Mouse (Mus musculus) megakaryocyte, embryonic 14.5 days (primary cell): ENCODE results near the gene Ptpre.

Source experiments
- FLI1 ChIP-seq: IDR thresholded peaks from 2 replicates; pipeline ENCODE4 v1.6.1; 2012; ENCODE audit warnings: low read length, inconsistent platforms, mixed read lengths
- GATA1 ChIP-seq: IDR thresholded peaks from 3 replicates; pipeline ENCODE4 v1.6.1; 2012; ENCODE audit warnings: mixed read lengths, low read length, inconsistent platforms, borderline replicate concordance

DNA sequence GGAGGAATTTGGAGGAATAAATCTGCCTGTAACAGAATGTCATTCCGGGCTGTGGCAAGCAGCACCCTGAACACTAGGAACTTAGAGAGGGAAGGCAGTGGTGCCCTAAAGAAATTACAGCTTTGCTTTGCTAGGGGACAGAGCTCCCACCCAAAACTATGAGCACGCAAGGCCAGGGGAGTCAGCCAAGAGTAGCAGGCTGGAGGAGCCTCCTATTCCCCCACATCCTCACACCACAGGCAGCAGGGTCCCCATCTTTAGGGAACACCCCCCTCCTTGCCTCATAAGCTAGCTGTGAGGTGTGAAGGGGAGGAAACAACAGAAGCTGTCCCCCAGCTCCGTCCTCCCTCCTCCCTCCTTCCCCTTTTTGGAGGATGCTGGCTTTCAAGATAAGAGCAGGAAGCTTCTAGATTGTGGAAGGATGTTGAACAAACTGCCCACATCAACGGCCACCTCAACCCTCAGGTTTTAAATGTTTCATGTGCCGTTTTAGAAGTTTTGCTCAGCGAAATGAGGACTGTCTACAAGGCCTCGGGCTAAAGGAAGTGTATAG, 61.1 kb downstream of the Ptpre start:
- no peak for TF ChIP-seq GATA1
- TF ChIP-seq FLI1: no peak
